Mouse (Mus musculus): ENCODE measurements around the gene Olfr455.

The Olfr455 gene

DNA sequence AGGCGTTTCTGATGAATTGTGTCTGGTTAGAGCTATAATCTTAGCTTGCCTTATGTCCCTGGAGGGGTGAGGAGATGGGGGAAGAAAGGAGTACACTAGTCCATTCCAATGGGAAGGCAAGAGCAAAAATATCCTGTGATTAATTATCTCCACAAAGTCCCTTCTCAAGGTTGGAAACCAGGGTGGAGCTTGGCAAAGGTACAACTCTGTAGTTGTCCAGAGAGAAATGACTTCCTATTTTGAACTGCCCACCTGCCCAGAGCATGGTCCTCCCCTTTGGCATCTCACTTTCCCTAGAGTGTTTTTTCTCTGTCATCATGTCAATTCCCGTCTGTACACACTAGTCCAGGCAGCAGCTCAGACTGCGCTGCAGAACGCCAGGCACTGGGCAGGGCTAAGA lies at the start of gene Olfr455:
Gene Olfr455 (minus strand): TSS at position 127 of the 400 bp plus-strand sequence.
- no peak for DNase-seq (ENCODE audit: low spot score in 2 of 2)

DNA sequence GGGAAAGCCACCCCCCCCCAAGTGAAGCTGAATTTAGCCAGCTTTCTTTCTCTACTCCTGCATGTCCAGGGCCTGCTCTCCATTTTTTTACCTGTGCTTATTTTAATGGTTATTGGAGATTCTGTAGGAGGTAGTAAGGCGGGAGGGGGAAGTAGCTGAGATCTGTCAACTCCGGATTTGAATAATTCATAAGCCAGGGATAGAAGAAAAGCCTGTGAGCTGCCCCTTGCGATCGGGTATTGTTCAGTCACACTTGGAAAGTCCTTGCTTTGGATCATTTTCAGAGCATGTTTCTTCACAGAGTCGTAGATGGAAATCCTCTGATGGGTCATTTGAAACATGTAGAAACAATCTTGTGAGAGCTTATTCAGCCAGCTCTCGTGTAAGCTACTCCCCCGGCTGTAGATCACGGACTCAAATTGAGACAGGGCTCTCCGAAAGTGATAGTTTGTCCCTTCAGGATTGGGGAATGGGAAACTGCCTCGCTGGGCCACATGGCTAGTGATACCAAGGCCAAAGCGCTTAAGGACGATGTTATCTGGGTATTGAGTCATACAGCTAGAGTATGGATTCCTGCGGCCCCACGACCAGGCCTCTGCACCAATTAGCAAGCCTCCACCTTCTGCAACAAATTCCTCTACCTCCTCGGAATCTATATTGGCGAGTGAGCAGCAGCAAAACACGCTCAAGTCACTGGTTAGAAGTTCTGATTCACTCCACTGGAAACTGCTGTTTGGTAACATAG lies 45.9 kb upstream of the Olfr455 start:
- DNase-seq (ENCODE audit: low spot score in 2 of 2) = no peak

- no peak for DNase-seq (ENCODE audit: low spot score in 2 of 2)
These were observed 39.2 kb upstream of the Olfr455 start for GRCm38 (mm10) chr6:42586569-42586968.

DNA sequence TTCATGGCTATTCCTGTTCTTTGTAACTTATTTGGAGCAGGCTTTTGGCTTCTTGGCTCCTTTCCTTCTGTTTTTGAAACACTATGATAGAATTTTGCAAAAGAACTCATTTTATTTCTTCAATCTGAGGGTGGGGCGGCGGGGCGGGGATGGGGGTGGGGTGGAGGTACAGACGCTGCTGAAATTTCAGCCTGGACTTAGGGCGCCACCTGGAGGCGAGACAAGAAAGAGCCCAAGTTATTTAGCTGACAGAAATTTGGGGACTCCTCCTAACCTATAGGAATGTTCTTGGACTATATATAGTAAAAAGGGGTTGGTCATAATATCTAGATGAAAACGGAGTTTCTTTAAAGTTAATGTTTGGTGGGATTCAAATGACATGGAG lies 36.1 kb upstream of the Olfr455 start:
- DNase-seq (ENCODE audit: low spot score in 2 of 2) = peak in 1 of 2 experiments; percentile 45

GRCm38 (mm10) chr6:42582741-42583487 lies 35.5 kb upstream of the Olfr455 start:
- no peak for DNase-seq (ENCODE audit: low spot score in 2 of 2)

DNA sequence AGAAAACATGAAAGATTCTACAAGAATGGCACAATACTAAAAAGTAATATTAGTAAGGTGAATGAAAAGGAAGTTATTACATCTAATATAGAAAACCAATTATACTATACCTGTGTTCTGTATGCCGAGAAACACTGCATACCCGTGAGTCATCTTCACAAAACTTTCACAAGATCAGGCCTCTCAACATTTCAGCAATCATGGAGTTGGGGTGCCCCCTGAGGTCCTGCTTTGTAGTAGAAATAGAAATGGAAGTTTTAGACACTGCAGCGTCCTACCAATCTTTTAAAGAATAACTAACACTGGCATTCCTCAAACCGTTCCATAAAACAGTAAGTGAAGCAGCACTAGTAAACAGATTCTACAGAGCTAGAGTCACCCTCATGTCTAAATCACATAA lies 31.3 kb upstream of the Olfr455 start:
- DNase-seq (ENCODE audit: low spot score in 2 of 2) = no peak

DNA sequence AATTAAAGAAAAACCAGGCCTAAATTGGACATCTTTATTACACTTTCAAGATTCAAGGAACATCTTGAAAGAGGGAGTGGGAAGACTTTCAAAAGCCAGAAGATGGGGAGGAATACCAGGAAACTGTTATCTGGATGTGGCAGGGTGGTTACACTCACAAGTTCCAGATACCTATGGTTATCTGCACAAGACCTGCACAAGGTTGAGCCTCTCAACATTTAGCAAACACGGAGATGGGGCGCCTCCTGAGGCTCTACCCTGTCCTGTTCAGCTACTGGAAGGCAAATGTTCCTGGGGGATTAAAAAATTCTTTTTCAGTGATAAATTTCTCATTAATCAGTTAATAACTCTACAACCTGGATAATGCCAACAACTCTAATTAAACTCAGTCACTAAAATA lies 30.0 kb upstream of the Olfr455 start:
- DNase-seq (ENCODE audit: low spot score in 2 of 2) = no peak

- no peak for DNase-seq (ENCODE audit: low spot score in 2 of 2)
These were observed 20.8 kb upstream of the Olfr455 start for GRCm38 (mm10) chr6:42568205-42568604.

DNA sequence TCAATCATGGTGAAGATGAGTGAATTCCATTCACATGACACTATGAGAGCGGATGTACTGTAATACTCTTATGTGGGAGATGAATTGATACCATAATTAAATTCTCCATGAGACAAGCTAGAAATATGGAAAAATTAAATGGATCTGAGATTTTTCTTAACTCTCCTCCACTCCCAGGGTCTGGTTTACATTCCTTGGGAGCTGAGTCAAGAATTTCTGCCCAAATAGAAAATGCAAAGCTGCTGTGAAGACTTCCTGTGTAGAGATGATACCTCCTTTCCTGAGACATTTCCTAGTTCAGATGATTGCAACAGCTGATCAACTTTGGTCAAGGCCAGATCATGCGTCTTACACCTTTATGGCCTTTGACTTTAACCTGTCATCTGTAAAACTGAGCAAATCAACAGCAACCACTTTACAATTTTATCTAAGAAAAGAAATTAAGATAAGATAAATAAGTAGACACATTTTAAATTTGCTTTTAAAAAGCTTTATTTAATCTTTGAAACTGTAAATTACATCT lies 18.8 kb upstream of the Olfr455 start:
- no peak for DNase-seq (ENCODE audit: low spot score in 2 of 2)

- DNase-seq (ENCODE audit: low spot score in 2 of 2) = no peak
These were observed 14.9 kb upstream of the Olfr455 start for GRCm38 (mm10) chr6:42562280-42562679.

DNA sequence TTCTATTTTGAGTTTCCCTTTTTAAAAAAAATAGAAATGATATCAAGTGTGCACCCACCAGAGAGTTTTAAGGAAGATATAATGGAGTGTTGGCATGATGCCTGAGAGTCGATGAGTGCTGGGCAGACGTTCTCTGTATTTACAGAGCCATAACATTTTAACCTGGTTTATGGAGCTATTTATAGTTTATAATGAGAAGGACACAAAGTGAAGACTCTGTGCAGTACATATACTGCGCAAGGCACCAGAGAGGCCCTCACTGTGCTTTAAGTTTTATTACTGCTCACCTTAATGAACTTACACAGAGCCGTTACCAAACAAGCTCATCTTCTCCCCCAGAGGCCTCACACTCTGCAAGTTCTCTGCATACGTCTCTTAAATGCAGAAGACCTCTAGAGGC lies 13.5 kb upstream of the Olfr455 start:
- no peak for DNase-seq (ENCODE audit: low spot score in 2 of 2)

- DNase-seq (ENCODE audit: low spot score in 2 of 2) = no peak
These were observed 11.3 kb upstream of the Olfr455 start for GRCm38 (mm10) chr6:42558641-42559040.

DNA sequence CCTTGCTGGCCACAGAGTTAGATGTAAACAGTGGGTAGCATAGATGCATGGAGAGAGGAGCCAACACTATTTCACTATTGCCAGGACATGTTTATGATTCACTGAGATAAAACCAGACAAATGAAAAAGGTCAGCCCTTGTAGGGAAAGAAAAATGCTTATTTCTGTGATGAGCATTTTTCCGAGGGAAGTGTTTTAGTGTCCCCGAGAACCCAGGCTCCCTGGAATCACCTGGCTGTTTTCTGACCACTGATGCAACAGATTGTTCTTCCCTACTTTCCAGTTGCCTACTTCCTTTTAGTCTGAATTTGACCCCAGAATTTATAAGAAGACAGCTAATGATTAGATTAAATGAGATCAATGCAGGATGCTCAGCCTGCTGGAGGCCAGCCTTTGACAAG lies 1.2 kb downstream of the Olfr455 start:
- no peak for DNase-seq (ENCODE audit: low spot score in 2 of 2)

DNA sequence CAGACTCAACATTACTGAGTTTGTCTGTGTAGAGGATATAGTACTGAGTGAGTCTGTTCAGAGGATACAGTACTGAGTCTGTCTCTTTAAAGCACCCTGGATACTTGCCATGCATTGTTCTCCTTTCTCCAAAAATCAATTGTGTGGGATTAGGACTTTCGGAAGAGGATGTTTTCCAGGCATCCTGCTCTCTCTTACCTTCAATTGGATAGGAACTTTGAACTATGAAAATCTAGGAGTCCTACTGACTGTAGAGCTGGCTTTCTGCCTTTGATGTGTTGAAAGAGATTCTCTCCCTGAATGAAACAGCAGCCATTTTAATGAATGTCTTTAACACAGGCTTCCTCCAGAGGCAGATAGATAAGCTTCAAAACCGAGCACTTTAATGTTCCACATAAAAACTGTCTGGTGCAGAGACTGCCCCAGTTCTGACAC lies 1.9 kb downstream of the Olfr455 start:
- DNase-seq (ENCODE audit: low spot score in 2 of 2) = no peak

DNA sequence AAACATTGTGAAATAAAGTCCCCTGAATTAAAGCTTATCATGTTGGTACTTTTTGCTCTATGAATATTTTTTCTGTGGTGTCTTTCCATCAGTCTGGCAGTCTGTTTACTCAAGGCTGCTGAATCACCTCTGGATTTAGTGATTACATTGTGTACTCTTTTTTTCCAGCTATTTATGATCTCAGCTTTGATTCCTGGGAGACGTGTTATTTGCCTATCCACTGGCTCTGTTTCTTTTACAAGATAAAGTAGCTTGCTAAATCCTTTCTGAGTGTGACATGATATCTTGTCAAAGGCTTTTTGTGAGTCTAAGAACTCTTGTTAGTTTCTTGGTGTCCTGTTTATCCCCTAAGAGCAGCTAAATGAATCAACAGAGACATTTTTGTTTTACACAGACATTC lies 2.5 kb downstream of the Olfr455 start:
- no peak for DNase-seq (ENCODE audit: low spot score in 2 of 2)

DNA sequence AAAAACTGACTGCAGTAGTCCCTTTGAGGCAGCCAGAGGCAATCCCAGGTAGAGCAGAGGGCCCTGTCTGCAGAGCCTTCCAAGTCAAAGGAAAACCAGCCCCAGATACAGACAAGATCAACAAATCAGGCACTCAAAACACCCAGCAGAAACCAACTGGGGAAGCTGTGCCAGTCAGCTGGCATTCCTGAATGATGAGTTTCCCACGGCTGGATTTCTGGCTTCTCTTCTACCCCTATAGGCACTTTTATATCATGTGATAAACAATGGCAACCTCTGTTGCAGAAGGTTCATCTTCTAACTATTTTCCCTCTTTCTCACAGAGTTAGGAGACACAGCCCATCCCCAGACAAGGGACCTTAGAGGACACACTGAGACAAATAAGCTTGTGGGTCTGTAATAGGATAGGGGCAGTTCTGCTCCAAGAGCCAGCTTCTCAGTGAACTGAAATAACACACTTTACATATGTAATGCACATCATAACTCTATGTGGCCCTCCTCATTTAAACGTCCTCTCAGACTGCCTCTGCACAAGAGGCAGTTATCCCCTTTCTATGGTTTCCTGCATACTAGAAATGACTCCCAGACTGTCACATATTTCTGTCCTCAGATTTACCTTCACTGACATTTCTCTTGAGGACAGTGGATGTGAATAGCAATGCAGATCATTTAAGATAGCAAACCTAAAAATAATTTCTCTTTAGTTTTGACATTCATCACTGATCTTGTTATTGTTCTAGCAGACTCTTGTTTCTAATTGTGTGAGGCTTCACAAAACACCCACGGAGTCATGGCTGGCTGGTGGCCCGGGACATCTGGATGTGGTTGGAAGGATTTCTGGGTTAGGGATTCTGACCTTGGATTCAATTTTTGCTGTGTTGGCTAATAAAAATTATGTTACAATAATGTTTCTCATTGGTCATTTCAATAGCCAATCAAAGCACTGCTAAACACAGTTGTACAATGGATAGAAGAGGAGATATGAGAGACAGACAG lies 5.1 kb downstream of the Olfr455 start:
- no peak for DNase-seq (ENCODE audit: low spot score in 2 of 2)

- DNase-seq (ENCODE audit: low spot score in 2 of 2) = no peak
These were observed 6.7 kb downstream of the Olfr455 start for GRCm38 (mm10) chr6:42540681-42541080.

GRCm38 (mm10) chr6:42539711-42540110 lies 7.7 kb downstream of the Olfr455 start:
- DNase-seq (ENCODE audit: low spot score in 2 of 2) = no peak

- no peak for DNase-seq (ENCODE audit: low spot score in 2 of 2)
These were observed 33.9 kb downstream of the Olfr455 start for GRCm38 (mm10) chr6:42513461-42513860.

DNA sequence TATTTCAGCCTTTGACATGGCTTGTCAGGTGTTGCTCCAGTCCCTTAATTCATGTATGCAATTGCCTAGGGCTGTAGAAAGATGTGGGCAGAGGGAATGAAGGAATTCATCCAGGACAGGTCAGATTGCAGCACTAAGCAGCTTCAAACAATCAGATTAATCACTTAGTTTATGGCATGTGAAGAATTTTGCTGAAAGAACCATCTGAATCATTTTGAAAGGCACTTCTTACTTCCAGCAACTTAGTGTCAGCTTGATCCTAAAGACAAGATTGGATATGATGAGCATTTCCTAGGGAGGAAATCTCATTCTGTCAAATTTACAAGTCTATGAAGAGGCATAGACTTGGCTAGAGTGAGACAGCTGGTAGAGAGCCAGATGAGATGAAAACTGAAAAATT lies 38.1 kb downstream of the Olfr455 start:
- no peak for DNase-seq (ENCODE audit: low spot score in 2 of 2)

GRCm38 (mm10) chr6:42503478-42503877 lies 43.9 kb downstream of the Olfr455 start:
- DNase-seq (ENCODE audit: low spot score in 2 of 2) = no peak

DNA sequence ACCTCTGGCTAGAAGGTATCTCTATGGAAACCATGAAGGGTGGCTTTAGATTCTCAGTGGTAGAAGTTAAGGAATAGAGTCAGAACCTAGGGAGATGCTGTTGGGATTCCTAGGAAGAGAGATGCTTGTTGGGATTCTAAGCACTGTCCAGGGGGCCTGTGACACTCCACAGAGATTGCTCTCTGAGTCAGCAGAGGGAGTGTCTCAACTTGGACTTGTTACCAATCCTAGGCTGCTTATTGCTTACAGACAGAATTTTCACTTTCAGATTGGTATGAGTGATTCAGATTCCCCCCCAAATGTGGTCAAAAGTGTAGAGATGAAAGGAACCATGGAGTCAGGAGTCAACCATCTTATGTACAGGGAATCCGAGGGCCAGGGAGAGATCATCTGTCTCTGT lies 57.7 kb downstream of the Olfr455 start:
- DNase-seq (ENCODE audit: low spot score in 2 of 2) = no peak

Data from frontal cortex, postnatal 10 days (tissue).